ENCODE assay signal across 10 mouse cellular contexts in genomic region chr3:55354765-55355164, GRCm38 (mm10).
DNase-seq lines count a peak whose midpoint lies in the region; ATAC-seq and TF ChIP-seq lines count a peak whose summit lies in the region.
"Had no signal": no experiment of that assay in that cellular context is flagged by ENCODE, and none has a peak within 500 bp of the region (broad histone marks: within the 10 kb centered on the region; RNA-seq: fewer than 3 reads in every experiment).

No protein-coding gene starts in this region.

- H3K27me3 ChIP-seq in cerebellum, adult 2 months (ENCODE audit: control insufficient read depth, insufficient read depth, low read length), result no peaks in the 10 kb centered on the region
- no peaks in the 10 kb centered on the region for H3K27me3 ChIP-seq in midbrain, embryonic 10.5 days (ENCODE audit: low read depth, poor library complexity, severe bottlenecking)
- no peaks in the 10 kb centered on the region for H3K27me3 ChIP-seq in midbrain, embryonic 13.5 days
- no peaks in the 10 kb centered on the region for H3K27me3 ChIP-seq in kidney, embryonic 14.5 days (ENCODE audit: control insufficient read depth, insufficient read depth, low read length)
- H3K27me3 ChIP-seq in myocyte (ENCODE audit: control insufficient read depth, insufficient read depth, insufficient read length), result no peaks in the 10 kb centered on the region
- H3K27me3 ChIP-seq: heart, embryonic 15.5 days had no signal

- no peak for ATAC-seq in midbrain, embryonic 13.5 days
- peak; percentile 72 for ATAC-seq in common myeloid progenitor, adult 5-6 weeks (replicated peaks; ENCODE audit: low read depth, poor library complexity, severe bottlenecking)
- 0 out of 2 replicates have a peak, but pooled peaks have one; percentile 6 for ATAC-seq in kidney, embryonic 14.5 days (ENCODE audit: low FRiP score, low TSS enrichment)
- ATAC-seq in erythroblast, adult 5-6 weeks (replicated peaks; ENCODE audit: low FRiP score, poor library complexity, severe bottlenecking), result no peak

- H3K36me3 ChIP-seq in midbrain, embryonic 10.5 days, result no peaks in the 10 kb centered on the region
- no peaks in the 10 kb centered on the region for H3K36me3 ChIP-seq in midbrain, embryonic 13.5 days
- H3K36me3 ChIP-seq in kidney, embryonic 14.5 days (ENCODE audit: control insufficient read depth, insufficient read depth, low read length), result no peaks in the 10 kb centered on the region
- H3K36me3 ChIP-seq in myocyte (ENCODE audit: control insufficient read depth, insufficient read depth), result peaks cover 4% of the 10 kb centered on the region
- H3K36me3 ChIP-seq: G1E; heart, embryonic 15.5 days had no signal

- H3K4me1 ChIP-seq in cerebellum, adult 2 months (ENCODE audit: control insufficient read depth, insufficient read depth, low read length), result no peaks in the 10 kb centered on the region
- H3K4me1 ChIP-seq in midbrain, embryonic 10.5 days, result peaks cover 61% of the 10 kb centered on the region
- H3K4me1 ChIP-seq in midbrain, embryonic 13.5 days (replicated peaks), result peaks cover 46% of the 10 kb centered on the region
- H3K4me1 ChIP-seq in kidney, embryonic 14.5 days (ENCODE audit: control insufficient read depth, insufficient read depth, low read length), result peaks cover 10% of the 10 kb centered on the region

- no peaks in the 10 kb centered on the region for H3K79me2 ChIP-seq in myocyte (ENCODE audit: control insufficient read depth, insufficient read depth)

- no peak overlapping the region for H3K9ac ChIP-seq in midbrain, embryonic 13.5 days (replicated peaks)
- H3K9ac ChIP-seq in kidney, embryonic 14.5 days (ENCODE audit: low read depth, low read length), result no peak overlapping the region
- H3K9ac ChIP-seq: heart, embryonic 15.5 days had no signal

- no peak overlapping the region for H3K4me2 ChIP-seq in midbrain, embryonic 13.5 days (replicated peaks)
- H3K4me2 ChIP-seq in kidney, embryonic 14.5 days (replicated peaks; ENCODE audit: low read depth, low read length), result no peak overlapping the region
- peak overlapping the region; percentile 0 for H3K4me2 ChIP-seq in myocyte (ENCODE audit: low read depth)
- H3K4me2 ChIP-seq: heart, embryonic 15.5 days had no signal

- peak in 1 of 2 experiments; percentile 53 for DNase-seq in cerebellum, adult 2 months
- DNase-seq in cerebellum, adult 11 months, result no peak
- DNase-seq in midbrain, embryonic 10.5 days (ENCODE audit: low spot score), result peak; percentile 28

- H3K27ac ChIP-seq in cerebellum, adult 2 months (ENCODE audit: insufficient read depth, low read length), result no peak overlapping the region
- no peak overlapping the region for H3K27ac ChIP-seq in midbrain, embryonic 10.5 days (replicated peaks)
- no peak overlapping the region for H3K27ac ChIP-seq in midbrain, embryonic 13.5 days
- no peak overlapping the region for H3K27ac ChIP-seq in kidney, embryonic 14.5 days (ENCODE audit: low read depth, low read length)
- H3K27ac ChIP-seq: heart, embryonic 15.5 days had no signal

- TF ChIP-seq POLR2A in cerebellum, adult 2 months (IDR thresholded peaks at IDR 0.05; ENCODE audit: borderline replicate concordance, insufficient read depth, low read length), result no peak
- no peak for TF ChIP-seq POLR2A in myocyte (IDR thresholded peaks at IDR 0.05; ENCODE audit: insufficient read length, low read depth)

- no peak overlapping the region for H3K4me3 ChIP-seq in cerebellum, adult 2 months (replicated peaks; ENCODE audit: insufficient read depth, low read depth, low read length)
- H3K4me3 ChIP-seq in midbrain, embryonic 10.5 days, result no peak overlapping the region
- no peak overlapping the region for H3K4me3 ChIP-seq in midbrain, embryonic 13.5 days (replicated peaks)
- H3K4me3 ChIP-seq in kidney, embryonic 14.5 days (ENCODE audit: low read length), result no peak overlapping the region
- no peak overlapping the region for H3K4me3 ChIP-seq in myocyte
- H3K4me3 ChIP-seq: heart, embryonic 15.5 days had no signal

- WGBS in cerebellum, adult 2 months, result 22% methylated on average over 3 of the region's 3 CpGs
- 22% methylated on average over 3 of the region's 3 CpGs for WGBS in midbrain, embryonic 10.5 days
- WGBS in midbrain, embryonic 13.5 days, result 19% methylated on average over 3 of the region's 3 CpGs
- WGBS in kidney, embryonic 14.5 days, result 13% methylated on average over 3 of the region's 3 CpGs

- H3ac ChIP-seq in myocyte (ENCODE audit: control insufficient read depth, insufficient read length), result no peak overlapping the region

- peak; percentile 20; the same call in 1 of the 2 replicates for TF ChIP-seq CTCF in cerebellum, adult 2 months (IDR thresholded peaks at IDR 0.05; ENCODE audit: borderline replicate concordance, insufficient read depth, low read depth, low read length)

- H3K9me3 ChIP-seq in midbrain, embryonic 10.5 days (replicated peaks), result no peaks in the 10 kb centered on the region
- H3K9me3 ChIP-seq in midbrain, embryonic 13.5 days, result no peaks in the 10 kb centered on the region
- no peaks in the 10 kb centered on the region for H3K9me3 ChIP-seq in kidney, embryonic 14.5 days (ENCODE audit: control insufficient read depth, low read length)
- H3K9me3 ChIP-seq: heart, embryonic 15.5 days had no signal

TF ChIP-seq in myocyte, 11 proteins besides CTCF, POLR2A, EP300 and RAD21:
- TF ChIP-seq SRF (IDR thresholded peaks at IDR 0.05; ENCODE audit: control insufficient read depth, insufficient read length, low read depth) (no peak), TCF12 (IDR thresholded peaks at IDR 0.05; ENCODE audit: insufficient read depth, poor library complexity, severe bottlenecking) (no peak), E2F4 (IDR thresholded peaks at IDR 0.05; ENCODE audit: insufficient read depth) (no peak), MYOD1 (IDR thresholded peaks at IDR 0.05; ENCODE audit: control insufficient read depth in 1 of 3, insufficient read length in 2 of 3, low read depth in 2 of 3) (no peak), CEBPB (IDR thresholded peaks at IDR 0.05; ENCODE audit: insufficient read depth, poor library complexity, severe bottlenecking) (no peak), MAX (IDR thresholded peaks at IDR 0.05; ENCODE audit: low read depth) (no peak), REST (IDR thresholded peaks at IDR 0.05; ENCODE audit: insufficient read depth, insufficient read length) (no peak), USF1 (IDR thresholded peaks at IDR 0.05; ENCODE audit: low read depth) (no peak)

Comparison
In these comparisons a context has a peak if more than half of its experiments do, and no peak if none do; other contexts are left out.
1. ATAC-seq: peak in common myeloid progenitor, adult 5-6 weeks (single experiment) and kidney, embryonic 14.5 days (single experiment); none in midbrain, embryonic 13.5 days (single experiment) and erythroblast, adult 5-6 weeks (single experiment).